Mouse (Mus musculus) layer of hippocampus, postnatal 36 days (tissue): ENCODE data around the gene Hmgn2. TPM values are rescaled to one million over a fixed set of nuclear protein-coding genes. Genes with fewer than 3 reads are reported as not detected.
"Not testable (repeated sequence)": the region's sequence is repeated elsewhere in the genome, so short reads cannot be mapped to it uniquely, and the experiment has no call there.

Experiments used
- DNase-seq, 2 experiments: peaks; one replicate each; pipeline ENCODE4 v3.0.0; 2022
- total RNA-seq, 2 experiments: library from RNA; stranded (reverse); gene quantifications; 2 replicates each; pipeline ENCODE4 v1.2.3; 2021

Hmgn2 gene
- total RNA-seq, 2 experiments from 2014 or later: 119 to 123 TPM

DNA sequence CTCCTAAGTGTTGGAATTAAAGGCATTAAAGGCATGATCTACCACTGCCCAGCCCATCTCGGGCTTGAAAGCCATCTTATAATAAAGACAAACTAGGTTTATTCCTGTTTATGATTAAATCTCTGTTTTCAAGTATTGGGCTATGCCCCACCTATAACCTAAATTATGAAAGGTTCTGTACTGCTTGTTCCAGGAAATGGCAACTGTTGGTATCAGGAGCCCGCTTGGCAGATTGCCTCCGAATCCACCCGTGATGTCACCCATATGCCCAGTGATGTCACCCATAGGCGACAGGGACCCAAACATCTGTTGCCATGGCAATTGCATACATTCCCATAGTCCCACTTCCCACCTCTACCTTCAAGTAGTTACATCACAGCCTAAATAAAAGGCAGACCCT is 44.7 kb downstream of the Hmgn2 start:
- no peak for DNase-seq

GRCm38 (mm10) chr4:133918093-133918825 is 50.2 kb downstream of the Hmgn2 start:
- not testable (repeated sequence) for DNase-seq

Other genes starting within 250 kb of the Hmgn2 start
- 10 to 100 TPM; 75.1 to 87.6 TPM for gene Arid1a, start 211.9 kb downstream of the Hmgn2 start, total RNA-seq
- 10 to 100 TPM in 1 of 2 experiments, 1 to 10 TPM in 1; 9.6 to 11.3 TPM for gene Rps6ka1, start 80.9 kb downstream of the Hmgn2 start, total RNA-seq
- gene Dhdds, start 32.3 kb upstream of the Hmgn2 start, total RNA-seq: 10 to 100 TPM; 57.8 to 62.6 TPM
- gene Lin28a, start 50.2 kb upstream of the Hmgn2 start, total RNA-seq: not detected
- not detected for gene Zfp683, start 85.2 kb upstream of the Hmgn2 start, total RNA-seq
- gene Crybg2, start 92.2 kb upstream of the Hmgn2 start, total RNA-seq: 1 to 10 TPM; 1.2 to 1.8 TPM
- gene Cd52, start 126.4 kb upstream of the Hmgn2 start, total RNA-seq: 1 to 10 TPM in 1 of 2 experiments, not detected in 1; 1.1 TPM
- gene Ubxn11, start 133.9 kb upstream of the Hmgn2 start, total RNA-seq: 10 to 100 TPM; 32.8 to 34.7 TPM
- 100 to 1,000 TPM; 234 to 264 TPM for gene Sh3bgrl3, start 160.1 kb upstream of the Hmgn2 start, total RNA-seq
- 10 to 100 TPM; 16.1 to 17.5 TPM for gene Cep85, start 218.5 kb upstream of the Hmgn2 start, total RNA-seq
- not detected for gene Gm7534, start 234.4 kb upstream of the Hmgn2 start, total RNA-seq